Mouse (Mus musculus): Measurements from ENCODE around the gene Laptm4a.

DNA sequence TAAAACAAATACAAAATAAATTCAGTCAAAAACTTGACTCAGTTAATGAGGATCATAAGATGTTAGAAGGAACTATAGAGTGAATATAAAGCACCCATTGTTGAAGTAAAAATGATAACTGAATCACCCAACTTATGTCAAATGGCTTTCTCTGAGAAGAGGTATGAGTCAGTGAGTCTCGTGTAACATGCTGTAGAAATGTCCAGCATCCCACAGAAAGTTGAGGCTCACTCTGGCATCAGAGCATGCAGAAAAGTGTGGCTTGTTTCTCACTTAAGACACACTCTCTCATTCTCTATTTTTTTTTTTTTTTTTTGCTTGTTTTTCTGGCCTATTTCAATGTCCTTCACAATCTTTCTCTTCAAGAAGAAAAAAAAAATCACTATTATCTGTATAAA lies 469 bp upstream of the Laptm4a start:
- TF ChIP-seq POLR2A (IDR thresholded peaks at IDR 0.05; ENCODE audit: insufficient read length, low read depth) (no peak), MYOG (IDR thresholded peaks at IDR 0.05; ENCODE audit: control insufficient read depth in 1 of 3, insufficient read depth in 1 of 3, insufficient read length in 2 of 3, low read depth in 2 of 3) (no peak), E2F4 (IDR thresholded peaks at IDR 0.05; ENCODE audit: insufficient read depth) (no peak), CEBPB (IDR thresholded peaks at IDR 0.05; ENCODE audit: insufficient read depth, poor library complexity, severe bottlenecking) (no peak), TCF12 (IDR thresholded peaks at IDR 0.05; ENCODE audit: insufficient read depth, poor library complexity, severe bottlenecking) (no peak), MAX (IDR thresholded peaks at IDR 0.05; ENCODE audit: low read depth) (no peak), USF1 (IDR thresholded peaks at IDR 0.05; ENCODE audit: low read depth) (no peak), SRF (IDR thresholded peaks at IDR 0.05; ENCODE audit: control insufficient read depth, insufficient read length, low read depth) (no peak)
